Mouse (Mus musculus) kidney, adult 11 months (tissue): ENCODE measurements around the gene Wdr5b.
"Not testable (repeated sequence)": the region's sequence is repeated elsewhere in the genome, so short reads cannot be mapped to it uniquely, and the experiment has no call there.

Experiments used
- DNase-seq: peaks from one replicate; pipeline ENCODE4 v3.0.0; 2022

The Wdr5b gene

GRCm38 (mm10) chr16:36040640-36041624, at the start of gene Wdr5b:
Wdr5b (plus strand) TSS chr16:36041190.
- peak; percentile 97 for DNase-seq

GRCm38 (mm10) chr16:35992391-35992790, 48.6 kb upstream of the Wdr5b start:
- DNase-seq: no peak

- no peak for DNase-seq
These were observed 47.7 kb upstream of the Wdr5b start for GRCm38 (mm10) chr16:35993316-35993715.

- not testable (repeated sequence) for DNase-seq
These were observed 42.1 kb upstream of the Wdr5b start for GRCm38 (mm10) chr16:35998852-35999251.

GRCm38 (mm10) chr16:36008396-36008795, 32.6 kb upstream of the Wdr5b start:
- no peak for DNase-seq

- DNase-seq: no peak
These were observed 24.7 kb upstream of the Wdr5b start for GRCm38 (mm10) chr16:36016335-36016734.

GRCm38 (mm10) chr16:36028120-36028519, 12.9 kb upstream of the Wdr5b start:
- DNase-seq: not testable (repeated sequence)

GRCm38 (mm10) chr16:36041625-36042020, 633 bp downstream of the Wdr5b start:
- no peak for DNase-seq

GRCm38 (mm10) chr16:36043073-36043472, 2.1 kb downstream of the Wdr5b start:
- no peak for DNase-seq

- DNase-seq: no peak
These were observed 3.0 kb downstream of the Wdr5b start for GRCm38 (mm10) chr16:36043964-36044363.

- no peak for DNase-seq
These were observed 6.5 kb downstream of the Wdr5b start for GRCm38 (mm10) chr16:36047538-36047937.

GRCm38 (mm10) chr16:36051491-36051890, 10.5 kb downstream of the Wdr5b start:
- no peak for DNase-seq

- DNase-seq: no peak
These were observed 12.7 kb downstream of the Wdr5b start for GRCm38 (mm10) chr16:36053524-36054275.

GRCm38 (mm10) chr16:36054920-36055319, 13.9 kb downstream of the Wdr5b start:
- no peak for DNase-seq

GRCm38 (mm10) chr16:36056416-36056815, 15.4 kb downstream of the Wdr5b start:
- DNase-seq: no peak

- no peak for DNase-seq
These were observed 17.0 kb downstream of the Wdr5b start for GRCm38 (mm10) chr16:36057933-36058475.

GRCm38 (mm10) chr16:36062534-36062933, 21.5 kb downstream of the Wdr5b start:
- DNase-seq: not testable (repeated sequence)

GRCm38 (mm10) chr16:36063315-36063714, 22.3 kb downstream of the Wdr5b start:
- DNase-seq: no peak

- no peak for DNase-seq
These were observed 23.9 kb downstream of the Wdr5b start for GRCm38 (mm10) chr16:36064904-36065303.

GRCm38 (mm10) chr16:36067694-36068093, 26.7 kb downstream of the Wdr5b start:
- DNase-seq: no peak

GRCm38 (mm10) chr16:36068356-36068755, 27.4 kb downstream of the Wdr5b start:
- no peak for DNase-seq

- no peak for DNase-seq
These were observed 29.0 kb downstream of the Wdr5b start for GRCm38 (mm10) chr16:36069819-36070575.

- no peak for DNase-seq
These were observed 30.1 kb downstream of the Wdr5b start for GRCm38 (mm10) chr16:36071071-36071449.
